Mouse (Mus musculus) liver, embryonic 11.5 days (tissue): ENCODE measurements around the gene Rnf115. TPM values are rescaled to one million over a fixed set of nuclear protein-coding genes. Genes with fewer than 3 reads are reported as not detected.
A peak's percentile ranks its signal among the peaks of the same experiment; 100 is the strongest.
"Not testable (repeated sequence)": the region's sequence is repeated elsewhere in the genome, so short reads cannot be mapped to it uniquely, and the experiment has no call there.

Experiments used
- ATAC-seq: fragments of 200-750 bp; cut with Nextera tagmentation; replicated peaks from 2 replicates; pipeline ENCODE4 v1.8.0; 2017; ENCODE audit warnings: moderate number of reproducible peaks, mild to moderate bottlenecking, moderate TSS enrichment, moderate library complexity; ENCODE audit not compliant: low FRiP score
- DNase-seq: peaks from one replicate; pipeline ENCODE4 v3.0.0-alpha.2; 2017; ENCODE audit warnings: low spot score
- H3K27ac ChIP-seq: fragments of 300-500 bp; sonication (generic); 2 replicates; pipeline ENCODE4 v1.5.1; 2014; ENCODE audit warnings: mild to moderate bottlenecking, low read depth, low read length, control low read depth
- H3K27me3 ChIP-seq: fragments of 300-500 bp; sonication (generic); replicated peaks from 2 replicates; pipeline ENCODE4 v1.6.1; 2014; ENCODE audit warnings: low read length, mixed read lengths; ENCODE audit not compliant: control insufficient read depth, insufficient read depth
- H3K36me3 ChIP-seq: fragments of 300-500 bp; sonication (generic); 2 replicates; pipeline ENCODE4 v1.6.1; 2014; ENCODE audit warnings: mild to moderate bottlenecking, low read length, moderate library complexity, mixed read lengths; ENCODE audit not compliant: control insufficient read depth, insufficient read depth
- H3K4me1 ChIP-seq: fragments of 300-500 bp; sonication (generic); replicated peaks from 2 replicates; pipeline ENCODE4 v1.6.1; 2014; ENCODE audit warnings: low read length, mixed read lengths; ENCODE audit not compliant: control insufficient read depth, insufficient read depth
- H3K4me2 ChIP-seq: fragments of 300-500 bp; sonication (generic); 2 replicates; pipeline ENCODE4 v1.6.1; 2014; ENCODE audit warnings: mild to moderate bottlenecking, control low read depth, moderate library complexity
- H3K4me3 ChIP-seq: fragments of 300-500 bp; sonication (generic); 2 replicates; pipeline ENCODE4 v1.5.1; 2014; ENCODE audit warnings: low read depth, low read length, control low read depth
- H3K9ac ChIP-seq: fragments of 300-500 bp; sonication (generic); 2 replicates; pipeline ENCODE4 v1.6.1; 2014; ENCODE audit warnings: low read depth, low read length, control low read depth
- H3K9me3 ChIP-seq: fragments of 300-500 bp; sonication (generic); 2 replicates; pipeline ENCODE4 v1.6.1; 2016; ENCODE audit warnings: low read length, inconsistent platforms, mixed read lengths; ENCODE audit not compliant: control insufficient read depth
- WGBS: fragments of 180-500 bp; shearing (Covaris S2); extraction: QIAGEN DNeasy Blood & Tissue Kit; methylation state at CpG from one replicate; pipeline ENCODE4 v1.1.7; 2014; 5-methylcytosine and 5-hydroxymethylcytosine counted together
- polyA plus RNA-seq: library from polyadenylated mRNA; unstranded; fragments of >200 nt; fragmentation: Nextera tagmentation; extraction: Ambion mirVana; gene quantifications from 2 replicates; pipeline ENCODE4 v1.2.1, GENCODE M21; 2014

Gene Rnf115
- polyA plus RNA-seq, 1 experiment from 2014 or later: 49.6 TPM

- H3K4me2 ChIP-seq, DNase-seq, H3K27ac ChIP-seq, ATAC-seq, H3K4me1 ChIP-seq, H3K9me3 ChIP-seq, H3K27me3 ChIP-seq, H3K4me3 ChIP-seq, H3K9ac ChIP-seq, H3K36me3 ChIP-seq: not testable (repeated sequence)
These were observed 12.8 kb downstream of the Rnf115 start for GRCm38 (mm10) chr3:96740279-96740678.

DNA sequence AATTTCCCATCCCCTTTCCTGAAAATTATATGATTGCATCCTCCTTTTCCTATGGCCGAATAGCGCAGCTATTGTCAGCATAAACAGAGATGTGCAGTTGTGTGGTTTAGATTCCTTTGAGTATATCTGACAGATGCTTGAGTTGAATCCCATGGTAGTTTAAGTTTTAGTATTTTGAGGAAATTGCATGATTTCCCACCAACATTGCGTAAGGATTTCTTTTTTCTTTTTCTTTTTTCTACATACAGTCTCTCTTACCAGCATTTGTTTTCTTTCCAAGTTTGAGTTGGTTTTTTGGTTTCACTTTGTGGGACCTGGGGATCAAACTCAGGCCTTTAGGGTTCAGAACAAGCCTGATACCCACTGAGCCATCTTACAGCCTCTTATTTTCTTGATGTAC is 16.9 kb downstream of the Rnf115 start:
- H3K4me1 ChIP-seq: no peaks in the 10 kb centered on the region
- H3K27ac ChIP-seq: no peak overlapping the region
- no peak overlapping the region for H3K4me3 ChIP-seq
- H3K27me3 ChIP-seq: no peaks in the 10 kb centered on the region
- 0 out of 2 replicates have a peak, but pooled peaks cover 2% of the 10 kb centered on the region for H3K36me3 ChIP-seq
- WGBS: 92% methylated on average over 3 of the region's 3 CpGs
- H3K9ac ChIP-seq: no peak overlapping the region
- no peak for DNase-seq
- H3K9me3 ChIP-seq: no peaks in the 10 kb centered on the region
- no peak overlapping the region for H3K4me2 ChIP-seq
- no peak for ATAC-seq

- no peak overlapping the region for H3K27ac ChIP-seq
- no peaks in the 10 kb centered on the region for H3K27me3 ChIP-seq
- no peak overlapping the region for H3K4me2 ChIP-seq
- no peak overlapping the region for H3K4me3 ChIP-seq
- H3K4me1 ChIP-seq: no peaks in the 10 kb centered on the region
- ATAC-seq (no peak), DNase-seq (no peak)
- no peaks in the 10 kb centered on the region for H3K9me3 ChIP-seq
- 34% methylated on average over 1 of the region's 1 CpGs for WGBS
- no peaks in the 10 kb centered on the region for H3K36me3 ChIP-seq
- H3K9ac ChIP-seq: no peak overlapping the region
These were observed 19.4 kb downstream of the Rnf115 start for GRCm38 (mm10) chr3:96746829-96747228.

DNA sequence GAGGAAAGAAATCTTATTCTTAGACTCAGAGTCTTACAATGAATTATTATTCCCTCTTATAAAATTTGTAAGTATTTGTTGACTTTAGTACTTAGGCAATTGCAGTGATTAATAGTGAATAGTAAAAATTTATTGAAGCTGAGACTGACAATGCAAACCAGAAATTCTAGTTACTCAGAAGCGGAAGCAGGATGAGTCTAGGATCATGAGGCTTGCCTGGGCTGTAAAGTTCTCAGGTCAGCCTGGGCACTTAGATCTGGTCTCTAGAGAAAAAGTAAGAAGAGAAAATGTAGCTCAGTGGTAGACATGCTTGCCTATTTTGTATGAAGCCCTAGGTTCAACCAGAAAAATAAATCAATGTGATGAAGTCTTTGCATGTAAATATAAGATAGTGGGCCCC is 28.5 kb downstream of the Rnf115 start:
- ATAC-seq (no peak), DNase-seq (no peak)
- H3K4me3 ChIP-seq: no peak overlapping the region
- H3K4me1 ChIP-seq: no peaks in the 10 kb centered on the region
- no peaks in the 10 kb centered on the region for H3K27me3 ChIP-seq
- no peaks in the 10 kb centered on the region for H3K36me3 ChIP-seq
- H3K4me2 ChIP-seq: no peak overlapping the region
- no peak overlapping the region for H3K27ac ChIP-seq
- no peaks in the 10 kb centered on the region for H3K9me3 ChIP-seq
- H3K9ac ChIP-seq: no peak overlapping the region
- 91% methylated on average over 1 of the region's 1 CpGs for WGBS

DNA sequence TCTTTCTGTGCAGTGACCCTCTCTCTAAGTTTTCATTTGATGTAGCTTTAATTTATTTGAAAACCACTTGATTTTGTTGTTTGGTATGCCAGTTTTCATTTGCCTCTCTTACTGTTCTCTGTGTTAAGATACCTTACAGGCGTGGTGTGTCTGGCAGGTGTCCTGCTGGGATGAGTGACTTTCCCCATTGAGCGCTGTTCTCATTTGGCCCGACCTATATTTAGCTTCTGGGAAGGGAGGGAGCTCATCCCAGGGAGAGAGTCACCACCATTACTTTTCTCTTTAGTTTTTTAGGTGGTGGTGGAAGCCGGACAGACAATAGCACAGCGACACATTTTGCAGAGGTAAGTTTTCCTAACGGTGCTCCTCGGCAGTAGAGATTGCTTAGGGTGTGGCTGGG is 30.2 kb downstream of the Rnf115 start:
- no peak for DNase-seq
- Histone ChIP-seq H3K4me2 (no peak overlapping the region), H3K27me3 (no peaks in the 10 kb centered on the region), H3K27ac (no peak overlapping the region), H3K9ac (no peak overlapping the region), H3K4me3 (no peak overlapping the region), H3K9me3 (no peaks in the 10 kb centered on the region), H3K36me3 (no peaks in the 10 kb centered on the region), H3K4me1 (no peaks in the 10 kb centered on the region)
- WGBS: 69% methylated on average over 7 of the region's 7 CpGs
- no peak for ATAC-seq

DNA sequence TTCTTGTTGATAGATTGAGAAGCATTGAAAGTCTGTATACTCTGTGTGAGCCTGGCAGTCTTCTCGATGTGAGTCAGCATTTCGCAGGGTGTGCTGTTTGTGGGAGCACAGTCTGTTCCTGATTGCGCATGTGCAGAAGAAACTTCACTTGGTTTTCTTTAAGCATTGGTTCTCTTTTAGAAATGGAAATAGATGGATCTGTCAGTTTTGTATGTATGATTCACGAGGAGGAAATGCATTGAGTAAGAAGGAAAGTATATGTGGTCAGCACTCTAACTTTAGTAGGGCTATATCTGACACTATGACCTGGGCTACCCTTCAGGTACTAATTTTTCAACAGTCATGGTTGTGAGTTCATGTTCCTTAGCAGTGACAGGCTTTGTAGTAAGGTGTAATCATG is 32.2 kb downstream of the Rnf115 start:
- Histone ChIP-seq H3K9ac (no peak overlapping the region), H3K4me3 (no peak overlapping the region), H3K4me2 (no peak overlapping the region), H3K4me1 (no peaks in the 10 kb centered on the region), H3K9me3 (no peaks in the 10 kb centered on the region), H3K27me3 (no peaks in the 10 kb centered on the region), H3K27ac (no peak overlapping the region), H3K36me3 (no peaks in the 10 kb centered on the region)
- DNase-seq (no peak), ATAC-seq (no peak)
- WGBS: 83% methylated on average over 4 of the region's 4 CpGs

- ATAC-seq: no peak
These were observed 37.1 kb downstream of the Rnf115 start for GRCm38 (mm10) chr3:96764528-96764927.

GRCm38 (mm10) chr3:96769971-96770370 is 42.5 kb downstream of the Rnf115 start:
- WGBS: 57% methylated on average over 5 of the region's 5 CpGs
- H3K27me3 ChIP-seq: no peaks in the 10 kb centered on the region
- no peak for DNase-seq

More at GRCm38 (mm10) chr3:96764528-96764927, 37.1 kb downstream of the Rnf115 start:
- 72% methylated on average over 1 of the region's 1 CpGs for WGBS
- no peaks in the 10 kb centered on the region for H3K4me1 ChIP-seq
- H3K9me3 ChIP-seq: no peaks in the 10 kb centered on the region
- no peak overlapping the region for H3K4me3 ChIP-seq
- no peak for DNase-seq
- peak overlapping the region; percentile 5 for H3K4me2 ChIP-seq
- H3K27ac ChIP-seq: no peak overlapping the region
- H3K27me3 ChIP-seq: no peaks in the 10 kb centered on the region
- H3K36me3 ChIP-seq: no peaks in the 10 kb centered on the region
- no peak overlapping the region; the same call in 1 of the 2 replicates for H3K9ac ChIP-seq

DNA sequence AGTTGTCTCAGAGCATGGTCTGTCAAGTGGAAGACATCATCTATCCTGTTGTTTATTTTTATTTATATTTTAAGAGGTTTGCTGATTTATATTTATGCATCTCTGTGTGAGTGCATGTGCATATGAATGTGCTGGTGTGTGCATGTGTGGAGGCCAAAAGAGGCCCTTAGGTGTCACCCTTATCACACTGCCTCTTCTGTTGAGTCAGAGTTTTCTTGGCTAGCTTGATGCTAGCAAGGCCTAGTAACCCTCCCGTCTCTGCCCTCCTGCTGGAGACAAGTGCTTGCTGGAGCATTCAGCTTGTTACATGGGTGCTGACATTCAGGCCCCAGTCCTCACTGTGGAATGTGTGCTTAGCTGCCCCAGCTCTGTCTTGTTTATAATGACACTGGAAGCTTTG is 45.5 kb downstream of the Rnf115 start:
- H3K36me3 ChIP-seq: no peaks in the 10 kb centered on the region; the same call in 1 of the 2 replicates
- H3K4me3 ChIP-seq: no peak overlapping the region
- no peaks in the 10 kb centered on the region for H3K27me3 ChIP-seq
- H3K9ac ChIP-seq: no peak overlapping the region
- no peak overlapping the region for H3K4me2 ChIP-seq
- H3K9me3 ChIP-seq: no peaks in the 10 kb centered on the region
- peak; percentile 60 for ATAC-seq
- no peaks in the 10 kb centered on the region for H3K4me1 ChIP-seq
- no peak for DNase-seq
- 59% methylated on average over 1 of the region's 1 CpGs for WGBS
- no peak overlapping the region for H3K27ac ChIP-seq

More at GRCm38 (mm10) chr3:96769971-96770370, 42.5 kb downstream of the Rnf115 start:
- Histone ChIP-seq H3K27ac (no peak overlapping the region), H3K4me1 (no peaks in the 10 kb centered on the region), H3K36me3 (no peaks in the 10 kb centered on the region), H3K9ac (no peak overlapping the region), H3K9me3 (no peaks in the 10 kb centered on the region), H3K4me2 (no peak overlapping the region), H3K4me3 (no peak overlapping the region)
- no peak for ATAC-seq
